Mouse (Mus musculus) limb, embryonic 13.5 days (tissue): ENCODE results near the gene Wdr62. TPM values are rescaled to one million over a fixed set of nuclear protein-coding genes. Genes with fewer than 3 reads are reported as not detected.
"Not testable (repeated sequence)": the region's sequence is repeated elsewhere in the genome, so short reads cannot be mapped to it uniquely, and the experiment has no call there.

Source experiments
- ATAC-seq: fragments of 200-750 bp; cut with Nextera tagmentation; 2 replicates; pipeline ENCODE4 v1.8.0; 2017; ENCODE audit warnings: low read depth, moderate number of reproducible peaks, moderate TSS enrichment; ENCODE audit not compliant: low FRiP score
- H3K27ac ChIP-seq: fragments of 300-500 bp; sonication (generic); 2 replicates; pipeline ENCODE4 v1.5.1; 2015; ENCODE audit warnings: inconsistent platforms, mild to moderate bottlenecking, moderate library complexity
- H3K27me3 ChIP-seq: fragments of 300-500 bp; sonication (generic); 2 replicates; pipeline ENCODE4 v1.6.1; 2015; ENCODE audit warnings: mild to moderate bottlenecking, inconsistent platforms
- H3K36me3 ChIP-seq: fragments of 300-500 bp; sonication (generic); 2 replicates; pipeline ENCODE4 v1.6.1; 2015; ENCODE audit warnings: inconsistent platforms, mild to moderate bottlenecking, moderate library complexity
- H3K4me1 ChIP-seq: fragments of 300-500 bp; sonication (generic); 2 replicates; pipeline ENCODE4 v1.6.1; 2015; ENCODE audit warnings: inconsistent platforms
- H3K4me2 ChIP-seq: fragments of 300-500 bp; sonication (generic); replicated peaks from 2 replicates; pipeline ENCODE4 v1.6.1; 2015; ENCODE audit warnings: inconsistent platforms, mild to moderate bottlenecking, moderate library complexity
- H3K4me3 ChIP-seq: fragments of 300-500 bp; sonication (generic); 2 replicates; pipeline ENCODE4 v1.5.1; 2015; ENCODE audit warnings: moderate library complexity, mild to moderate bottlenecking, inconsistent platforms
- H3K9ac ChIP-seq: fragments of 300-500 bp; sonication (generic); 2 replicates; pipeline ENCODE4 v1.6.1; 2015; ENCODE audit warnings: mild to moderate bottlenecking, inconsistent platforms
- H3K9me3 ChIP-seq: fragments of 300-500 bp; sonication (generic); 2 replicates; pipeline ENCODE4 v1.6.1; 2016; ENCODE audit warnings: inconsistent platforms
- WGBS: fragments of 180-500 bp; shearing (Covaris S2); methylation state at CpG from one replicate; pipeline ENCODE4 v1.1.7; 2015; 5-methylcytosine and 5-hydroxymethylcytosine counted together
- polyA plus RNA-seq: library from polyadenylated mRNA; unstranded; fragments of >200 nt; fragmentation: Nextera tagmentation; extraction: Ambion mirVana; gene quantifications from 2 replicates; pipeline ENCODE4 v1.2.1, GENCODE M21; 2015

The Wdr62 gene
- polyA plus RNA-seq, 1 experiment from 2014 or later, result 9.2 TPM

DNA sequence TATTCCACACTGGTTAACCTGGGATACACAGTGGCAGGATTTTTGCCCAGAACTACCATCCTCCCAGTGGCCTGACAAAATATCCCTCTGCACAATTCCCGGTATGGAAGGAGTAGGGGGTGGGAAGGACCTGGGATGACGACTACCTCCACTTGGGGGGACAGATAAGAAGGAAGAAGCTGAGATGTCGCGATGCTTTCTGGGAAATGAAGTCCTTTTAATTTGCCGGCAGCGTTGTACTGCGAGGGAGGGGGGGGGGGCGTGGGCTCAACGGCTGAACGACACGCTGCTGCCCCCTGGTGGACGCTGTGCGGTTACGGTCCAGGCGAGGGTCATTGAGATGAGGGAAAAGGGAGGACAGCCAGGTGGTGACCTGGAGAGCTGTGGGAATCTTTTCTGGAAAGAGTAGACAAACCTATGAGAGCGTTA, 63.5 kb downstream of the Wdr62 start:
- Histone ChIP-seq H3K4me2 (peak overlapping the region; percentile 60), H3K4me3 (peak overlapping the region; percentile 24), H3K36me3 (no peaks in the 10 kb centered on the region), H3K4me1 (peaks cover 4% of the 10 kb centered on the region; the same call in 1 of the 2 replicates), H3K9me3 (no peaks in the 10 kb centered on the region), H3K27ac (no peak overlapping the region), H3K9ac (peak overlapping the region; percentile 19; the same call in 1 of the 2 replicates), H3K27me3 (no peaks in the 10 kb centered on the region)
- 1% methylated on average over 15 of the region's 16 CpGs for WGBS
- peak; percentile 55; the same call in 1 of the 2 replicates for ATAC-seq

DNA sequence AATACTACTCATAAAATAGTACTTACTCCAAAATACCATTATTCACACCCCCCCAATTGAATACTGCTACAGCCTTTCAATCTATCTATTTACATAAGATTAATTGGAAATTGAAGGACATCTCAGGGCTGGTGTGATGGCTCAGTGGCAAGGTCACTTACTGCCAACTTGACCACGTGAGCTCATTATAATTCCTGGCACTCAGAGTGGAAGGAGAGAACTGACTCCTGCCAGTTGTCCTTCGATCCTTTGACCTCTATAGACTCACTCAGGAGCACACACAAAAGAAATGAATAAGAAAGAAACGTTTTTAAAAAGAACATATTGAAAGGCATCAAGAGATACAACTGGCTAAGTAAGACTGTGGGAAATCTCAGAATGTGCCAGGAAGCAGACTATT, 64.3 kb downstream of the Wdr62 start:
- no peaks in the 10 kb centered on the region for H3K27me3 ChIP-seq
- H3K36me3 ChIP-seq, result no peaks in the 10 kb centered on the region
- ATAC-seq, result no peak
- no peak overlapping the region for H3K4me3 ChIP-seq
- no peaks in the 10 kb centered on the region for H3K9me3 ChIP-seq
- 84% methylated on average over 3 of the region's 3 CpGs for WGBS
- no peak overlapping the region for H3K27ac ChIP-seq
- peaks cover 4% of the 10 kb centered on the region; the same call in 1 of the 2 replicates for H3K4me1 ChIP-seq
- no peak overlapping the region for H3K4me2 ChIP-seq
- no peak overlapping the region for H3K9ac ChIP-seq

DNA sequence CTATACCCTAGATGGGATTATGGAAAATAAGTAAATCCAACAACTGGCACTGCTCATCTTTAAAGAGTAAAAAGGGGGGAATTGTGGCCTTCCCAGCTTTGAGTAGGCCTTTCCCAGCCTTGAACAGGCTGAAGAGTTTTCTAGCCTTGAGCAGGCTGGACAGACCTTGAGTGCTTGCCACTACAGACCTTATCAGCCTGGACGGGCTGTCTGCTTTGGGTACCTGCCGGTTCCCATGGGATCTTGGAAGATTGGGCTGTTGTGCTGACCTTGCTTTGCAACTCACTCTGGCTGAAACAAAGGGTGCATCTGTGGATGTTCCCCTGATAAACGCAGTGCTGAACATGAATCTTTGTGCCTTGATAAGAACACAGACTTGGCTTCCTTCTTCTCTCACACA, 66.3 kb downstream of the Wdr62 start:
- Histone ChIP-seq H3K27ac (no peak overlapping the region), H3K4me3 (no peak overlapping the region), H3K9me3 (no peaks in the 10 kb centered on the region), H3K9ac (no peak overlapping the region), H3K27me3 (no peaks in the 10 kb centered on the region), H3K4me2 (no peak overlapping the region), H3K36me3 (no peaks in the 10 kb centered on the region), H3K4me1 (no peaks in the 10 kb centered on the region)
- 90% methylated on average over 3 of the region's 3 CpGs for WGBS
- no peak for ATAC-seq

DNA sequence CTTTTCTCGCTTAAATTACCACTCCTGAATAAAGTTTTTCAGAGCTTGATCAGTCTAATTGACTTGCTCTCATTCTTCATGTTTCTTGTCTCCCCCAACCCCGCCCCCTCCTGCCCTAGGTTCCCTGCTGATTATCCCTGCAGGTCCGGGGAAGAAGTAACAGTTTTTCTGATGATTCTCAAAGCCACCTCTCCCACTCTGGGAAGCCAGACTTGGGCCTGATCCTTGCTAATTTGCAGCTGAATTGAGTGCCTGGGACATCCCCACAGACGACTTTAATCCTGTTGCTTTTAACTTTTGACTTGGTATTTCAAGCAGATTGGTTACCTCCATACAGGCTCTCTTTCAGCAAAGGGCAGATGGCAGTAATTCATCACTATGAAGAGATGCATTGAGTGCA, 69.2 kb downstream of the Wdr62 start:
- no peak overlapping the region for H3K9ac ChIP-seq
- WGBS, result 34% methylated on average over 4 of the region's 4 CpGs
- H3K36me3 ChIP-seq, result no peaks in the 10 kb centered on the region
- no peak overlapping the region for H3K4me2 ChIP-seq
- H3K4me1 ChIP-seq, result no peaks in the 10 kb centered on the region
- no peak overlapping the region for H3K27ac ChIP-seq
- no peaks in the 10 kb centered on the region for H3K9me3 ChIP-seq
- no peak for ATAC-seq
- no peak overlapping the region for H3K4me3 ChIP-seq
- H3K27me3 ChIP-seq, result no peaks in the 10 kb centered on the region

DNA sequence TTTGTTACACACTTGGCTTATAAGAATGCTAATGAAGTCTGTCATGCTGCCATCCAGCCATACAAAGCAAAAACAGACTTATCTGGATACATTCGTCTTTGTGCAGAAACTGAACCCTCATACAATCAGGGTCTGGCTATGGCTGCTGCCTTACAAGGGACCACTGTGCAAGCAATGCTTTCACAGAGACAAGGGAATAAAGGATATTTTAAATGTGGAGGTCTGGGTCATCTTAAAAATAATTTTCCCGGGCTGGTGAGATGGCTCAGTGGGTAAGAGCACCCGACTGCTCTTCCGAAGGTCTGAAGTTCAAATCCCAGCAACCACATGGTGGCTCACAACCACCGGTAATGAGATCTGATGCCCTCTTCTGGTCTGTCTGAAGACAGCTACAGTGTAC, 73.9 kb downstream of the Wdr62 start:
- not testable (repeated sequence) for H3K4me2 ChIP-seq, H3K27ac ChIP-seq, H3K9me3 ChIP-seq, ATAC-seq, H3K9ac ChIP-seq, H3K36me3 ChIP-seq, H3K27me3 ChIP-seq, H3K4me1 ChIP-seq, H3K4me3 ChIP-seq
- WGBS, result 57% methylated on average over 5 of the region's 5 CpGs

DNA sequence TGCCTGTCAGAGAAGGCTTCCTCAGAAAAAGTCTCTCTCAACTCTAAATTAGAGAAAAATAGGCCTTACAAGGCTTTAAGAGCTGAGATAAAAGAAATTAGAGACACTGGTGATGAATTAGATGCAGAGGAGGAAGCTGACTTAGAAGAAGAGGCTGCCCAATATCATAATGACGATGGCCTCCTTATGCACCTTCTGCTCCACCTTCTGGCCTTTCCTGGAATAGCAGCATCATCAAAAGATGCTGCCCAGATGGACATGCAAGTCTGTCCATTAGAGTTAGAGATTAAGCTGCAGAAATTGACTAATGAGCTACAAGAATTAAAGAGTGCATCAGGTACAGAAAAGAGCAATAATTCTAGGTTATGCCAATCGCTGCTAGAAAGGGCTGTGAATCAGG, 74.8 kb downstream of the Wdr62 start:
- H3K9ac ChIP-seq, result no peak overlapping the region
- peaks cover 10% of the 10 kb centered on the region for H3K4me1 ChIP-seq
- H3K4me2 ChIP-seq, result no peak overlapping the region
- H3K4me3 ChIP-seq, result no peak overlapping the region
- ATAC-seq, result no peak
- H3K27ac ChIP-seq, result no peak overlapping the region
- no peaks in the 10 kb centered on the region for H3K9me3 ChIP-seq
- H3K36me3 ChIP-seq, result no peaks in the 10 kb centered on the region
- H3K27me3 ChIP-seq, result no peaks in the 10 kb centered on the region
- WGBS, result 5% methylated on average over 2 of the region's 2 CpGs

DNA sequence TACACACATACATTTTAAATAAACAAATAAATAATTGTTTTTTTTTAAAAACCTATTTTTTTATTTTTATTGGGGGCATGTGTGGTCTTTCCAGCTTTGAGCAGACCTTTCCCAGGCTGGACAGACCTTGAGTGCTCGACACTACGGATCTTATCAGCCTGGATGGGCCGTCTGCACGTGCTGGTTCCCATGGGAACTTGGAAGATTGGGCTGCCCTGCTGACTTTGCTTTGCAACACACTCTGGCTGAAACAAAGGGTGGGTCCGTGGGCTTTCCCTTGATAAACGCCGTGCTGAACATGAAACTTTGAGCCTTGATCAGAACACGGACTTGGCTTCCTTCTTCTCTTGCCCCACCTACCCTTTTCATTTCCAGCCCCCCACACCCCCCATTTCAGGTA, 75.8 kb downstream of the Wdr62 start:
- peaks cover 20% of the 10 kb centered on the region for H3K4me1 ChIP-seq
- H3K36me3 ChIP-seq, result no peaks in the 10 kb centered on the region
- H3K9ac ChIP-seq, result no peak overlapping the region
- no peak for ATAC-seq
- no peak overlapping the region for H3K4me3 ChIP-seq
- no peak overlapping the region for H3K4me2 ChIP-seq
- WGBS, result 53% methylated on average over 8 of the region's 8 CpGs
- no peaks in the 10 kb centered on the region for H3K9me3 ChIP-seq
- H3K27ac ChIP-seq, result no peak overlapping the region
- no peaks in the 10 kb centered on the region for H3K27me3 ChIP-seq

DNA sequence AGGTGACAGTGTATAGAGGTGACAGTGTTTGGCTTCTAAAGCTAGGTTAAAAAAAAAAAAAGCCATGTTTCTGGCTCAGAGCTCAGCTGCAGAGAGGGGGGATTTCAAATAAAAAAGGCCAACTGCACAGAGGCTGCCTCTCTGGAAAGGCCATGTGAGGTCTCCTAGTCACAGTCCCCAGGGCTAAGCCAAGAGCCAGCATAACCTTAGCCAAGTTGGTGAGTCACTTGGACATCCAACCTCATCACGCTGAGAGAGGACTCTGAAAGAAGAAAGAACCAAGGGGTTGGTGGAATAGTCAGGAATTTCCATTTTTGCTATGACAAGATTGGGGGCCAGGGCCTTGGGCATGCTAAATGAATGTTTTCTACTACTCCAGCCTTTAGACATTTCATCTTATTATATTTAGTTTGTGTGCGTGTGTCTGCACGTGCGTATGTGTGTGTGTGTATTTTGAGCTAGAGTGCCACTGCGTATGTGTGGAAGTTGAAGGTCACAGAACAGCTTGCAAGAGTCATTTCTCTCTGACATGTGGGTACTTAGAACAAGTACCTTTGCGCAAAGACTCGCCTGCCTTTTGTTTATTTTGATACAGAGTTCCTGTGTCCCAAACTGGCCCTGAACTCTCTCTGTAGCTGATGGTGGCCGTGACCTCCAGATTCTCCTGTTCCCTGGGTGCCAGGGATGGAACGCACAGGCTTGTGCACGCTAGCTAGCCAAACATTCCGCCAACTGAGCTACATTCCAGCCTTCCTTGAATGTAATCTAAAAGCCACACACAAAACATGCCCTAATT, 77.1 kb downstream of the Wdr62 start:
- ATAC-seq, result no peak
- no peak overlapping the region for H3K4me3 ChIP-seq
- no peak overlapping the region for H3K27ac ChIP-seq
- no peaks in the 10 kb centered on the region for H3K9me3 ChIP-seq
- peaks cover 27% of the 10 kb centered on the region for H3K4me1 ChIP-seq
- WGBS, result 87% methylated on average over 11 of the region's 11 CpGs
- H3K36me3 ChIP-seq, result no peaks in the 10 kb centered on the region
- no peaks in the 10 kb centered on the region for H3K27me3 ChIP-seq
- no peak overlapping the region for H3K4me2 ChIP-seq
- H3K9ac ChIP-seq, result no peak overlapping the region

DNA sequence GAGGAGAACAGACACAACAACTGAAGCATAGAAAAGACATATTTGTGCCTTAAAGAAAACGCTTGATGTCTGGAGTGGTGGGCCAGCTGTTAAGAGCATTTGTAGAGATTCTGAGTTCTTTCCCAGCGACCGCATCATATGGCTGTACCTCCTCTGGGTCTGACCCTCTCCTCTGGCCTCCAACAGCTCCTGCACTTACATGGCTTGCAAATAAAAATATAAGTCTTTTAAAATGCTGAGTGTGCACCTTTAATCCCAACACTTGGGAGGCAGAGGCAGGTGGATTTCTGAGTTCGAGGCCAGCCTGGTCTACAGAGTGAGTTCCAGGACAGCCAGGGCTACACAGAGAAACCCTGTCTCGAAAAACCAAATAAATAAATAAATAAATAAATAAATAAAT, 79.6 kb downstream of the Wdr62 start:
- peaks cover 35% of the 10 kb centered on the region for H3K4me1 ChIP-seq
- 84% methylated on average over 5 of the region's 5 CpGs for WGBS
- not testable (repeated sequence) for H3K36me3 ChIP-seq, H3K9me3 ChIP-seq, H3K27me3 ChIP-seq, H3K27ac ChIP-seq, H3K9ac ChIP-seq, H3K4me2 ChIP-seq, H3K4me3 ChIP-seq, ATAC-seq

DNA sequence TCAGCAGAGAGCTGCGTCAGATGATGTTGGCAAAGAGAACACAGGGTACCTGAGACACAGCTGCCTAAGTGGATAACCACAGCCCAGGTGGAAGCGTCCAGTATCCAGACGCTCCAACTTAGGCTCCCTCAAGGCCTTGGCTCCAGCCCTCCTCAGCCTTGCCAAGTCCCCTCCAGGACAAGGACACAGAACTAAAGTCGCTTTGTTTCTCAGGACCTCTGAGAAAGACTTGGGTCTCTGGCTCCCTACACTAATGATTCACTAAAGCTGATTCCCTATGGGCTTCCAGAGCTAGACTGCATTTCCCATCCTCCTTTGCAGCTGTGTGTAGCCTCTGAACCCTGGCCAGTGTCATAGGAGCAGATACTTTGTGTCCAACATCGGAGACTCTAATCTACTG, 80.0 kb downstream of the Wdr62 start:
- H3K27ac ChIP-seq, result no peak overlapping the region
- no peaks in the 10 kb centered on the region for H3K27me3 ChIP-seq
- no peaks in the 10 kb centered on the region for H3K36me3 ChIP-seq
- ATAC-seq, result no peak
- H3K9ac ChIP-seq, result 0 out of 2 replicates have a peak overlapping the region, but pooled peaks have one; percentile 6
- H3K4me3 ChIP-seq, result no peak overlapping the region
- no peak overlapping the region for H3K4me2 ChIP-seq
- 69% methylated on average over 5 of the region's 5 CpGs for WGBS
- peaks cover 39% of the 10 kb centered on the region for H3K4me1 ChIP-seq
- H3K9me3 ChIP-seq, result no peaks in the 10 kb centered on the region

DNA sequence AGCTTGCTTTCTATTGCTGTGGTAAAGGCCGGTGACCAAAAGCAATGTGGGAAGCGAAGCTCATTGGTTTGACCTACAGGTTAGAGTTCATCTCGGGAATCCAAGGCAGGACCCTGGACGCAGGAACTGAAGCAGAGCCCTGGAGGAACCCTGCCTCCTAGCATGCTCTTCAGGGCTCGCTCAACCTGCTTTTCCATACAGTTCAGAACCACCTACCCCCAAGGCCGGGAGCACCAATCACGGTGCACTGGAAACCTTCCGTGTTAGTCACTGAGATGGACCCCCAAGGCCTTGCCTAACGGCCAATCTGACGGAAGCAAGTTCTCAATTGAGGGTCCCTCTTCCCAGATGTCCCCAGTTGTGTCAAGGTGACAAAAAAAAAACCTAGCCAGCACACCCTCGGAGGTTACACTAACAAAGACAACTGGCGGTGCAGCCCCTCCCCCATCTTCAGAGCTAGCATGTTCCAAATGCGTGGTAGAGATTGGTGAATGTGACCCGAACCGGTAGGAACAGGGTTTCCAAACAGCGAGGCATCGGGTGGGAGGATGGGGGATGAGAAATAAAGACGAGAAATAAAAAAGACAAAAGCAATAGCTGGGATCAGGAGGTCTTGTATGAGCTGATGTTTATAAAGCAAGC, 80.6 kb downstream of the Wdr62 start:
- no peaks in the 10 kb centered on the region for H3K27me3 ChIP-seq
- WGBS, result 71% methylated on average over 18 of the region's 18 CpGs
- peaks cover 41% of the 10 kb centered on the region for H3K4me1 ChIP-seq
- H3K27ac ChIP-seq, result no peak overlapping the region
- no peak overlapping the region for H3K4me3 ChIP-seq
- no peak overlapping the region for H3K4me2 ChIP-seq
- no peak overlapping the region for H3K9ac ChIP-seq
- no peak for ATAC-seq
- no peaks in the 10 kb centered on the region for H3K9me3 ChIP-seq
- no peaks in the 10 kb centered on the region for H3K36me3 ChIP-seq

DNA sequence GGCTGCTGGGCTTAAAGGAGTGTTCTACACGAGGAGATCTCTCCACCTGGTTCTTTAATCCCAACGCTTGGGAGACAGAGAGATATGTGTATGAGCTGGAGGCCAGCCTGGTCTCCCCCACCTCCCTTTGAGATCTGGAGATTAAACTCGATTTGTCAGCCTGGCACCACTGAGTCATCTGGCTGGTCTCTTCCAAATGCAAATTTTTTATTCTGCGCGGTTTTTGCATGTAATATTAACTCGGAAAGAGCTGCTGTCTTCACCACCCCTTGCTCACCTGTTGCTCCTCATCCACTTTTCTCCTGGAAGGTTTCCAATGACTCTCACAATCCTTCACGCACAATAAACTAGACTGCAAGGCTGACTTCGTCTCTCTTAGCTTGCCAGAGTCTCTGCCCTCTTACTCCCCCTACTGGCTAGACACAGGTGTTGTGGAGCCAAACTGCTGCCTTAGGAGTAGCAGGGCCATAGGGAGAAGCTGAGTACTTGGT, 81.7 kb downstream of the Wdr62 start, which contains the start of gene Capns1:
Capns1 (minus strand) TSS at position 331 of the 491 bp plus-strand sequence.
- peak within 1 kb of the TSS; percentile 49 for H3K4me2 ChIP-seq
- no peak within 1 kb of the TSS for H3K9ac ChIP-seq
- no peaks in the 10 kb centered on the region for H3K27me3 ChIP-seq
- 9% methylated on average over 8 of the region's 8 CpGs for WGBS
- no peaks in the 10 kb centered on the region for H3K9me3 ChIP-seq
- ATAC-seq, result no peak
- H3K4me3 ChIP-seq, result peak within 1 kb of the TSS; percentile 6; the same call in 1 of the 2 replicates
- H3K27ac ChIP-seq, result peak within 1 kb of the TSS; percentile 44; the same call in 1 of the 2 replicates
- no peaks in the 10 kb centered on the region for H3K36me3 ChIP-seq
- H3K4me1 ChIP-seq, result peaks cover 42% of the 10 kb centered on the region
